8 mouse cellular contexts compared by ENCODE assay signal in genomic region chr19:58454261-58455060, GRCm38 (mm10). TPM values are rescaled to one million over a fixed set of nuclear protein-coding genes. Genes with fewer than 3 reads are reported as not detected.
DNase-seq lines count a peak whose midpoint lies in the region; ATAC-seq and TF ChIP-seq lines count a peak whose summit lies in the region.

No protein-coding gene starts in this region.

- ATAC-seq in hindbrain, embryonic 13.5 days (ENCODE audit: low FRiP score) = peak; percentile 14; the same call in 1 of the 2 replicates
- no peak for ATAC-seq in inflammation-experienced regulatory T-cells, adult 6 months

- in situ Hi-C loops in ES-E14 (cut with MboI; ENCODE audit: low sequenced_read_pairs in 2 of 2, unreplicated experiment in 2 of 2) = no loop called here

- no peaks in the 10 kb centered on the region for H3K36me3 ChIP-seq in ES-E14 (ENCODE audit: control insufficient read depth, insufficient read depth, low read length, poor library complexity, severe bottlenecking)
- H3K36me3 ChIP-seq in hindbrain, embryonic 13.5 days = 0 out of 2 replicates have a peak, but pooled peaks cover under 1% of the 10 kb centered on the region

- TF ChIP-seq CTCF in bone marrow macrophage, adult 2 months (IDR thresholded peaks at IDR 0.05; ENCODE audit: low read depth, low read length) = no peak

- peak overlapping the region; percentile 43 to 62 for H3K4me3 ChIP-seq in ES-E14 (ENCODE audit: insufficient read depth in 1 of 2, low read depth in 1 of 2, low read length in 2 of 2, poor library complexity in 1 of 2, severe bottlenecking in 1 of 2)
- peak overlapping the region; percentile 44 for H3K4me3 ChIP-seq in bone marrow macrophage, adult 2 months (ENCODE audit: insufficient read depth, low read length)
- peak overlapping the region; percentile 59 for H3K4me3 ChIP-seq in hindbrain, embryonic 13.5 days

- peak overlapping the region; percentile 7; the same call in 1 of the 2 replicates for H3K9ac ChIP-seq in ES-E14 (ENCODE audit: insufficient read depth, low read depth, low read length, poor library complexity, severe bottlenecking)
- peak overlapping the region; percentile 81 for H3K9ac ChIP-seq in hindbrain, embryonic 13.5 days

- TF ChIP-seq POLR2A in bone marrow macrophage, adult 2 months (IDR thresholded peaks at IDR 0.05; ENCODE audit: borderline replicate concordance, low read depth, low read length) = no peak

- H3K27ac ChIP-seq in ES-E14 (ENCODE audit: insufficient read depth, low read depth, low read length, poor library complexity, severe bottlenecking) = no peak overlapping the region
- H3K27ac ChIP-seq in bone marrow macrophage, adult 2 months (ENCODE audit: insufficient read depth, low read depth, low read length) = no peak overlapping the region
- H3K27ac ChIP-seq in hindbrain, embryonic 13.5 days = peak overlapping the region; percentile 91

- under 1% methylated on average over 61 of the region's 61 CpGs for WGBS in hindbrain, embryonic 13.5 days

- peak; percentile 20 for DNase-seq in ES-E14 (ENCODE audit: low read depth, low spot score)
- peak; percentile 45 to 47 for DNase-seq in frontal cortex, postnatal 36 days (ENCODE audit: low spot score in 2 of 2)
- DNase-seq in layer of hippocampus, postnatal 36 days = peak; percentile 67 to 68
- DNase-seq in lung, postnatal 10 days = peak; percentile 62
- DNase-seq in retina, embryonic 14.5 days (ENCODE audit: low spot score) = peak; percentile 67

- H3K27me3 ChIP-seq in hindbrain, embryonic 13.5 days = 0 out of 2 replicates have a peak, but pooled peaks cover 3% of the 10 kb centered on the region

- H3K9me3 ChIP-seq in ES-E14 (ENCODE audit: control insufficient read depth, insufficient read depth, low read depth, low read length) = no peaks in the 10 kb centered on the region
- H3K9me3 ChIP-seq in hindbrain, embryonic 13.5 days = no peaks in the 10 kb centered on the region

- peaks cover 0 to 5% of the 10 kb centered on the region in 2 experiments; a peak in 1 of 4 replicates for H3K4me1 ChIP-seq in ES-E14 (ENCODE audit: control insufficient read depth in 2 of 2, insufficient read depth in 2 of 2, low read length in 2 of 2, poor library complexity in 1 of 2)
- H3K4me1 ChIP-seq in bone marrow macrophage, adult 2 months (ENCODE audit: control insufficient read depth, insufficient read depth, low read length) = no peaks in the 10 kb centered on the region
- H3K4me1 ChIP-seq in hindbrain, embryonic 13.5 days (replicated peaks) = peaks cover 74% of the 10 kb centered on the region

- H3K4me2 ChIP-seq in hindbrain, embryonic 13.5 days = peak overlapping the region; percentile 93

TF ChIP-seq in ES-E14, 5 proteins besides CTCF, POLR2A, EP300 and RAD21:
- TF ChIP-seq HCFC1 (IDR thresholded peaks at IDR 0.05; ENCODE audit: borderline replicate concordance, insufficient read depth, low read length) = 0 out of 2 replicates have a peak, but pooled peaks have one; percentile 16
- TF ChIP-seq CHD2 (IDR thresholded peaks at IDR 0.05; ENCODE audit: low read depth, low read length) = no peak

RNA-seq across cellular contexts. Expression of gene Gfra1, which starts 1.2 kb away (rescaled TPM):
- total RNA-seq in ES-E14 (2012; rRNA removed) = 3.5 and 6.3 TPM in 2 replicates
- not detected in 2 replicates for polyA plus RNA-seq in bone marrow macrophage, adult 2 months (2012; ENCODE audit: insufficient read depth, insufficient read length, missing spikeins)
- polyA plus RNA-seq in hindbrain, embryonic 13.5 days (2015; fragmentation: Nextera tagmentation; extraction: Ambion mirVana) = 65.7 and 67.6 TPM in 2 replicates
- 10 to 100 TPM; 62.0 to 64.5 TPM for total RNA-seq in layer of hippocampus, postnatal 36 days (2021)
- 1 to 10 TPM in 1 of 3 experiments, under 1 TPM in 2; 0.15 to 1.8 (median 0.63) TPM for polyA plus RNA-seq in inflammation-experienced regulatory T-cells, adult 6 months (2017; shearing (Covaris generic))

RNA-seq across cellular contexts. Expression of gene Ccdc172, which starts 57.3 kb away (rescaled TPM):
- total RNA-seq in ES-E14 (2012; rRNA removed) = 1.2 and 3.5 TPM in 2 replicates
- not detected in 2 replicates for polyA plus RNA-seq in bone marrow macrophage, adult 2 months (2012; ENCODE audit: insufficient read depth, insufficient read length, missing spikeins)
- not detected in 2 replicates for polyA plus RNA-seq in hindbrain, embryonic 13.5 days (2015; fragmentation: Nextera tagmentation; extraction: Ambion mirVana)
- not detected for total RNA-seq in layer of hippocampus, postnatal 36 days (2021)
- not detected for polyA plus RNA-seq in inflammation-experienced regulatory T-cells, adult 6 months (2017; shearing (Covaris generic))

Comparison
In these comparisons a context has a peak if more than half of its experiments do, and no peak if none do; other contexts are left out.
1. RNA of gene Gfra1, which starts 1.2 kb away (polyA plus RNA-seq): 65.7 to 67.6 TPM in hindbrain, embryonic 13.5 days; 0.15 to 1.8 TPM in inflammation-experienced regulatory T-cells, adult 6 months and not detected in bone marrow macrophage, adult 2 months; every median in the first group is over 10 times any median in the second.
2. Peak in every context shown above with its lines, with median percentiles within 50 percentile points of each other: DNase-seq and H3K4me3 ChIP-seq.